Mouse (Mus musculus) urinary bladder, postnatal 0 days (tissue): ENCODE data around the gene Naalad2. TPM values are rescaled to one million over a fixed set of nuclear protein-coding genes. Genes with fewer than 3 reads are reported as not detected.

Experiments used
- polyA plus RNA-seq: library from polyadenylated mRNA; unstranded; fragments of >200 nt; fragmentation: Nextera tagmentation; extraction: Ambion mirVana; gene quantifications from 2 replicates; pipeline ENCODE4 v1.2.1, GENCODE M21; 2015

Naalad2 gene
- 3.7 and 4.7 TPM in 2 replicates for polyA plus RNA-seq

DNA sequence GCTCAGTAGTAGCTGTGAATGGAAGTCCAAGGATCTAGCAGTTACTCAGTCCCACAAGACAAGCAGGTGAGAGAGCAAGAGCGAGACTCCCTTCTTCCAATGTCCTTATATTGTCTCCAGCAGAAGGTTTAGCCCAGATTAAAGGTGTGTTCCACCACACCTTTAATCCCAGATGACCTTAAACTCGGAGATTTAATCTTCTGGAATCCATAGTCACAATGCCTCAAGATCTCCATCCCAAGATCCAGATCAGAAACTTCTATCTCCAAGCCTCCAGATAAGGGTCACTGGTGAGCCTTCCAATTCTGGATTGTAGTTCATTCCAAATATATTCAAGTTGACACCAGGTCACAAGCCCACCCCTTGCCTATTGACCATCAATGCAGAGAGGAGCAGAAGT lies at the start of gene Naalad2:
Naalad2 (minus strand) TSS at position 101 of the 400 bp plus-strand sequence.

GRCm38 (mm10) chr9:18430354-18430753 lies 27.6 kb upstream of the Naalad2 start, which contains the start of gene Mbd3l2:
TSS of gene Mbd3l2 (plus strand) at chr9:18430654.

GRCm38 (mm10) chr9:18404118-18404517 lies 1.3 kb upstream of the Naalad2 start, which contains the start of gene Ubtfl1:
TSS of gene Ubtfl1 (plus strand) at chr9:18404418.

GRCm38 (mm10) chr9:18291571-18292429 lies 111.0 kb downstream of the Naalad2 start, which contains the start of gene Chordc1:
TSS of gene Chordc1 (plus strand) at chr9:18292125.

Other genes with a start within 250 kb of the Naalad2 start
- gene Chordc1, start 110.9 kb downstream of the Naalad2 start, polyA plus RNA-seq, result 46.2 and 47.6 TPM in 2 replicates
- gene Ubtfl1, start 1.4 kb upstream of the Naalad2 start, polyA plus RNA-seq, result not detected in 2 replicates
- gene Mbd3l2, start 27.7 kb upstream of the Naalad2 start, polyA plus RNA-seq, result not detected in 2 replicates
- gene Zfp558, start 75.3 kb upstream of the Naalad2 start, polyA plus RNA-seq, result 1.2 and 1.3 TPM in 2 replicates
- not detected in 2 replicates for gene Mbd3l1, start 75.4 kb upstream of the Naalad2 start, polyA plus RNA-seq